Mouse (Mus musculus) kidney, postnatal 10 days (tissue): ENCODE measurements around the gene Cdk8.

Source experiments
- DNase-seq: peaks from one replicate; pipeline ENCODE4 v3.0.0; 2021; ENCODE audit warnings: mixed read lengths

Gene Cdk8

GRCm38 (mm10) chr5:146330031-146330764 lies 99.2 kb downstream of the Cdk8 start:
- peak; percentile 75 for DNase-seq

DNA sequence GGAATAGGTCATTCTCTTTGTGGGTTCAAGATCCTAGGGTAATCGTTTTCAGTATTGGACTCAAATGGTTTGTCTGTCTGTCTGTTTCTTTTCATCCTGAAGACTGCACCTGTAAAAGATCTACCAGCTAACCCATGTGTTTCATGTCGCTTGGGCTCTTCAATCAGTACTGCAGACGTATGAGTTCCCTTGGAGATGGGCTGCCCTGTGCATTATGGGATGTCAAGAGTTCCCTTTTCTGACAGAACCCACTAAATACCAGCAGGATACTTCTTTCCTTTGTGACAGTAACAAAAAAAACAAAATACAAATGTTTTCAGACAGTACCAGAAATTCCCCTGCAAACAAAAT lies 99.7 kb downstream of the Cdk8 start:
- DNase-seq = no peak

- DNase-seq = no peak
Measured at GRCm38 (mm10) chr5:146331131-146331530, 100.1 kb downstream of the Cdk8 start.

DNA sequence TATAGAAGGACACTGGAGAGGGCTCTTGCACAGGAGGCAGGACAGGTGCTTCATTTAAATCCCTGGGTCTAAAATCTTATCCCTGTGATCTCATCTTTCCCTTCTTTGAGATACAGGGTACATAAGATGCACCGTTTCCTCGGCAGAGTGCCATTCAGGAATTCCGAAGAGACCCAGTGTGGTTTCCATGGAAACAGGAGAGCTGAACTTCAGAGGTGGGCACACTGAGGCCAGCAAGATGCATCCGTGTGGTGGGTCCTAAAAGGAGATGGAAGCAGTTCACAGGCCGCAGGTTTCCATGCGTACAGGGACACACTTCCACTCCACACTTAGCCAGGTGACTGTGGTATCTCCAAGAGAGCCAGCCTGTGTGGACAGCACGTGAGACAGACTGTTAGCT lies 101.5 kb downstream of the Cdk8 start:
- DNase-seq = no peak

DNA sequence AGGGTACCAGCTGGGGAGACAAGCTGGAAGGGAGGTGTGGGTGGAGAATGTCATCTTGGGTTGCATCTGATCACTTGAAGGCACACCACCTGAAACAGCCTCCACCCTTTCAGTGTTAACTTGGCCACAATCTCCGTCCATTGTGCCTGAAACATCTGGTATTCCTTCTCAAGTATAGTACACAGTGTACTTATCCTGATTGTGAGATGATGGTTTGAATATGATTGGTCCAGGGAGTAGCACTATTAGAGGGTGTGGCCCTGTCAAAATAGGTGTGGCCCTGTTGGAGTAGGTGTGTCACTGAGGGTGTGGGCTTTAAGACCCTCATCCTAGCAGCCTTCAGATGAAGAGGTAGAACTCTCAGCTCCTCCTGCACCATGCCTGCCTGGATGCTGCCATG lies 103.4 kb downstream of the Cdk8 start:
- no peak for DNase-seq

DNA sequence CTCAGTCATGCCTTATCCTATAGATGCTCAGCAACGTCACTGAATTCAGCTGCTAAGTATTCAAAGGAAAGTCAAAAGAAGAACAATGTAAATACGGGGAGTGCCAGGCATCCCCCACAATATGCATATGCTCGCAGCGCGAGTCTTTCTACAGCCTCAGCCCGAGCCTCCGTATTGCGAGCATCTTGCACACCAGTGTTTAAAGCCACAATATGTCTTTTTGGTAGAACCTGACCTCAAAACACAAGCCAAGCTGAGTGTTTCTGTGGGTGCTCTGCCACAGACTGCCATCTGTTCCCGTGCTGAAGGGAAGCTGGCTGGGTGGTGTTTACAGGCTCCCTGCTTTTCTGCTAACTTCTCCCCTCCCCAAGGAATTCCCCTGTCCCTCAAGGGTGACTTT lies 107.0 kb downstream of the Cdk8 start:
- no peak for DNase-seq

DNA sequence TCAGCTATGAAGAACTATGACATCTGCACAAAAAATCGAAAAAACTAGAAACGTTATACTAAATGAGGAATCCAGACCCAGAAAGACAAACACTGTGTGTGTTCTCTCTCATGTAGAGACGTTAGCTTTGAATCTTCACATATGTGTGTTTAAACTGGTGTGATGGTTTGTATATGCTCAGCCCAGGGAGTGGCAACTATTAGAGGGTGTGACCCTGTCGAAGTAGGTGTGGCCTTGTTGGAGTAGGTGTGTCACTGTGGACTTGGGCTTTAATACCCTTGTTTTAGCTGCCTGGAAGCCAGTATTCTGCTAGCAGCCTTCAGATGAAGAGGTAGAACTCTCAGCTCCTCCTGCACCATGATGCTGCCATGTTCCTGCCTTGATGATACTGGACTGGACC lies 109.0 kb downstream of the Cdk8 start:
- no peak for DNase-seq

DNA sequence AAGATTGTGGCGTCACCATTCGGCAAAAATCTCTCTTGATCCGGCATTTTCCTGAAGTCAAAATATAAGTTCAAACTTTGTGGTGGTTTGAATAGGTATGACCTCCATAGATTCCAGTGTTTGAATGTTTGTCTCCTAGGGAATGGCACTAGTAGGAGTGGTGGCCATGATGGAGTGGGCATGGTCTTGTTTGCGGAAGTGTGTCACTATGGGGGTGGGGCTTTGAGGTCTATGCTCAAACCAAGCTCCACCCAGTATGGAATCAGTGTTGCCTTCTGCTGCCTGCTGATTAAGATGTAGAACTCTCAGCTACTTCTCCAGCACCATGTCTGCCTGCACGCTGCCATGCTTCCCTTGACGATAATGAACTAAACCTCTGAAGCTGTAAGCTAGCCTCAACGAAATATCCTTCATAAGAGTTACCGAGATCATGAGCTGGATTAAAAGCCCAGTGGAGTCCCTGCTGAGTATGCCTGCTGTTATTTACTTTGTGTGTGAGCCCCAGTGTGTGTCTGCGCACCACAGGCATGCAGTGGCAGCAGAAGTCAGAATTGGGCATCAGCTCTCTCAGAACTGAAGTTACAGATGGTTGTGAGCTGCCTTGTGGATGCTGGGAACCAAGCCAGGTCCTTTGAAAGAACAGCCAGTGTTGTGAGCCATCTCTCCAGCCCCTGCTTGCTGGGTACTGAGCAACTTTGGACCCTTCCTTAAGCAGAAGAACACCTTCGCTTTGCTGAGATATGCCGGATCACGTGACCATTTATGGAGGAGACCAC lies 114.1 kb downstream of the Cdk8 start:
- no peak for DNase-seq

- DNase-seq = no peak
Measured at GRCm38 (mm10) chr5:146347081-146347480, 116.1 kb downstream of the Cdk8 start.

DNA sequence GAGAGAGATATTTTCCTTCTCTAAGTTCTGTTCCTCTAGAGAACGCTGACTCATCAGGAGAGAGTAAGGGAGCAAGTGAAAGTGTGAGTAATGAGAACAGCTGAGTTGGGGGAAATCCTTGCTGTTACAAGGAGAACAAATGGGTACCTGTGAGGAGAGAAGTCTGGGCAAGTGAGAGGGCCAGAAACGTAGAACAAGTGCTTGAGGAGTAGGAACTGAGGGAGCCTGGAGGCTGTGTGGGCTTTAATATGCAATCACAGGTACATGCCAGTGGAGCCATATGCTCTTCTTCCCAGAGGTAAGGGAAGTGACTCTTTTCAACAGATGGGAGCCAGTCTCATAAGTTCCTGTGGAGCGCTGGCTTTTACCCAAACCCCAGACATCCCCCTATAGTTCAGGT lies 118.2 kb downstream of the Cdk8 start:
- no peak for DNase-seq

GRCm38 (mm10) chr5:146350784-146351183 lies 119.8 kb downstream of the Cdk8 start:
- no peak for DNase-seq

DNA sequence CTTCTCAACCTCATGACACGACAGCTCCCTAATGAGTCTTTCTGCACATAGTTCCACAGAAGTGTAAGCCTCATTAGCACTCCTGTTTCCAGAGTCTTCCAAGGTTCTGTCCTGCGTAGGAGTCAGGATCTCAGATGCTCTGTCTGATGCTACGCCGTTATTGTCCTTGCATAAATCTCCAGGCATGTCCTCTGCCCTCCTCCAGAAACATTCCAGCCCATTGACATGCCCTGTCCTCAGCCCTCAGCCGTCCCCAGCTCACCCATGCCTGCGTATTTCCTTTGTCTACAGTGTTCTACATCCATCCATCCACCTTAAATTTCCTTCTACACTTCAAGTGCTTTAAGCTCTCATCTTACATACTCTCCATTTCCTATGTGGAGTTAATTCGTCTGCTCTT lies 121.0 kb downstream of the Cdk8 start:
- no peak for DNase-seq
